Mouse (Mus musculus): ENCODE results near the gene Incenp. TPM values are rescaled to one million over a fixed set of nuclear protein-coding genes. Genes with fewer than 3 reads are reported as not detected.
"Not testable (repeated sequence)": the region's sequence is repeated elsewhere in the genome, so short reads cannot be mapped to it uniquely, and the experiment has no call there.

The Incenp gene
- polyA plus RNA-seq, 1 experiment = 301 TPM

DNA sequence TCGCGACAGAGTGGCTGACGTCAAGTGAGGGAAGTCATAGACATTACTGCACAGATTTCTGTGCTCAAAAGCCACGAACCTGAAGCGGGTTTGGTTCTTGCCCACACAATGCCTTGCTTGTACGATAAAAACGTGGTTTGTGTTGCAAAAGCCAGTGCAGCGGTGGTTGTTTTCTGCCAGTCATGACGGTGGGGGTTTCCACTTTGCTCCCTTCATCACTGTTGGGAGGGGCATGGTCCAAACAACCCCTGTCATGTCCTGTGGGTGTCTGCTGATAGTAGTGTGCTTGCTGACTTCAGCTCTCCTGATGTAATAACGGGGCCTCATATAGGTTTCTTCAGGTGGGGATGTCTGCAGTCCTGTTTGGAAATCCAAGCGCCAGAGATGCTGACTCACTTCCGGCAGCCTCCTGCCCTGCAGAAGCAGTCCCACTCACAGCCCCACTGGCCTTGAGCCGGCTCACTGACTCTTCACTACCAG is 39.5 kb upstream of the Incenp start:
- H3K4me1 ChIP-seq (ENCODE audit: control insufficient read depth, insufficient read depth, low read length) = peaks cover 16% of the 10 kb centered on the region

DNA sequence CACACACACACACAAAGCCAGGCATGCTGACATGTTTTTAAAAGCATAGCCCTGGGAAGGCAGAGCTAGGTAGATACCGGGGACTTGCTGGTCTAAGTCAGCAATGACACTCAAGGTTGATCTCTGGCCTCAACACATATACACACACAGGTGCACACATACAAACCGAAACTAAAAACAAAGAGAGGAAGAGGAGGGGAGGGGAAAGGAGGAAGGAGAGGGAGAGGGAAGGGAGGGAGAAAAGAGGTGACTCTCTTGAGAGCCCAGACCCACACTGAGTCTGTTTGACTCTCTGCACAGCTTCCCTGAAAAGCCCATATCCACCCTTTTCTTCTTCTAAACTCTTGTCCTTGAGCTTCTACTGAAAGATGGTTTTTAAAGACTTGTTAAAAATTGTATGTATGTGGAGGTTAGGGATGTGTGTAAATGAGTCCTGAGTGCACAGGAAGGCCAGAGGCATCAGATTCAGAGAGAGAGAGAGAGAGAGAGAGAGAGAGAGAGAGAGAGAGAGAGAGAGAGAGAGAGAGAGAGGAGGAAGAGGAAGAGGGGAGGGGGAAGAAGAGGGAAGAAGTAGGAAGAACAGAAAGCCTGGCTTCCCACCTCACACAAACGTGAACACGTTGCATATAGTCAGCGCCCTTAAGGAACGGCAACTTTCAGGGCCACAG is 38.9 kb upstream of the Incenp start:
- TF ChIP-seq POLR2A (IDR thresholded peaks at IDR 0.05; ENCODE audit: borderline replicate concordance, control insufficient read depth, low read depth, low read length) = no peak
- no peak for TF ChIP-seq CTCF (IDR thresholded peaks at IDR 0.05; ENCODE audit: control insufficient read depth, insufficient read depth, low read length)
- Histone ChIP-seq H3K4me3 (replicated peaks; ENCODE audit: control insufficient read depth, low read depth, low read length) (peak overlapping the region; percentile 26), H3K4me1 (ENCODE audit: control insufficient read depth, insufficient read depth, low read length) (peaks cover 16% of the 10 kb centered on the region), H3K27ac (ENCODE audit: control insufficient read depth, insufficient read depth, low read depth, low read length, poor library complexity) (peak overlapping the region; percentile 71)
- WGBS = 4% methylated on average over 6 of the region's 6 CpGs

More for the DNA sequence above, 39.5 kb upstream of the Incenp start:
- TF ChIP-seq CTCF (IDR thresholded peaks at IDR 0.05; ENCODE audit: control insufficient read depth, insufficient read depth, low read length) (no peak; the same call in 1 of the 2 replicates), POLR2A (IDR thresholded peaks at IDR 0.05; ENCODE audit: borderline replicate concordance, control insufficient read depth, low read depth, low read length) (no peak)
- peak overlapping the region; percentile 71 for H3K27ac ChIP-seq (ENCODE audit: control insufficient read depth, insufficient read depth, low read depth, low read length, poor library complexity)
- H3K4me3 ChIP-seq (replicated peaks; ENCODE audit: control insufficient read depth, low read depth, low read length) = peak overlapping the region; percentile 26
- 1% methylated on average over 13 of the region's 13 CpGs for WGBS

DNA sequence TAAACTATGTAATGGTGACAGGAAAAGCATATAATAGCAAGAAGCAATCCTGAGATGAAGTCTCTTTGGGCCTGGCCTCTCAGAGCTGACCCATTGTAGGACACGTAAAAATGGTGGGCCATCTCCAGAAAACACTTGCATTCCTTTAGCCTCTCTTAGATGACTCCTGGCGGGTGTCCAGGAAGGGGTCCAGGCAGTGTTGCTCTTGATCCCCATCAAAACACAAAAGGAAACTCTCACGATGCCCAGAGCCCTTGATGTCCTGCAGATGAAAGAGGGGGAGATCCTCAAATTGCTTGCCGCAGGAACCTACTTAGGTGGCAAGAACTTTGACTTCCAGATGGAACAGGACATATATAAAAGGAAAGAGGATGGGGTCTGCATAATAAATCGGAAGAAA is 38.1 kb upstream of the Incenp start:
- H3K27ac ChIP-seq (ENCODE audit: control insufficient read depth, insufficient read depth, low read depth, low read length, poor library complexity) = no peak overlapping the region
- peaks cover 12% of the 10 kb centered on the region; the same call in 1 of the 2 replicates for H3K4me1 ChIP-seq (ENCODE audit: control insufficient read depth, insufficient read depth, low read length)
- TF ChIP-seq POLR2A (IDR thresholded peaks at IDR 0.05; ENCODE audit: borderline replicate concordance, control insufficient read depth, low read depth, low read length) (no peak), CTCF (IDR thresholded peaks at IDR 0.05; ENCODE audit: control insufficient read depth, insufficient read depth, low read length) (no peak)
- WGBS = 83% methylated on average over 5 of the region's 5 CpGs
- no peak overlapping the region for H3K4me3 ChIP-seq (replicated peaks; ENCODE audit: control insufficient read depth, low read depth, low read length)

DNA sequence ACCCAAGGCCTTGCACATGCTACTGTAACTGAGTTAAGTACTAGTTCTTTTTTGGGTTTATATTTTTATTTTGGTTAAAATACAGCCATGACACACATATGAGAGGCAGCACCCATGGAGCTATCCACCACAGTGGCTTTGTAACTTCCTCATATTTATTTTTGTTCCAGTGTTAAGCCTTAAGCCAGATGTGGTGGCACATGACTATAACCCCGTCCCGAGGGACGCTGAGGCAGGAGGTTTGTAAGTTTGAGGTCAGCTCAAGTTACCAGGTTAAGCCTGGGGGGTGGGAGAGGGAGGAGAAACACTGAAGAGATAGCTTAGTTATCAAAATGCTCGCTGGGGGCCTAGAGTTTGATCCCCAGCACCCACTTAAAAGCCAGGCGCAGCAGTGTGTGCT is 37.2 kb upstream of the Incenp start:
- Histone ChIP-seq H3K27ac (ENCODE audit: control insufficient read depth, insufficient read depth, low read depth, low read length, poor library complexity) (peak overlapping the region; percentile 77), H3K4me1 (ENCODE audit: control insufficient read depth, insufficient read depth, low read length) (peaks cover 10% of the 10 kb centered on the region; the same call in 1 of the 2 replicates), H3K4me3 (replicated peaks; ENCODE audit: control insufficient read depth, low read depth, low read length) (no peak overlapping the region)
- no peak for TF ChIP-seq POLR2A (IDR thresholded peaks at IDR 0.05; ENCODE audit: borderline replicate concordance, control insufficient read depth, low read depth, low read length)
- TF ChIP-seq CTCF (IDR thresholded peaks at IDR 0.05; ENCODE audit: control insufficient read depth, insufficient read depth, low read length) = no peak
- 31% methylated on average over 5 of the region's 5 CpGs for WGBS

DNA sequence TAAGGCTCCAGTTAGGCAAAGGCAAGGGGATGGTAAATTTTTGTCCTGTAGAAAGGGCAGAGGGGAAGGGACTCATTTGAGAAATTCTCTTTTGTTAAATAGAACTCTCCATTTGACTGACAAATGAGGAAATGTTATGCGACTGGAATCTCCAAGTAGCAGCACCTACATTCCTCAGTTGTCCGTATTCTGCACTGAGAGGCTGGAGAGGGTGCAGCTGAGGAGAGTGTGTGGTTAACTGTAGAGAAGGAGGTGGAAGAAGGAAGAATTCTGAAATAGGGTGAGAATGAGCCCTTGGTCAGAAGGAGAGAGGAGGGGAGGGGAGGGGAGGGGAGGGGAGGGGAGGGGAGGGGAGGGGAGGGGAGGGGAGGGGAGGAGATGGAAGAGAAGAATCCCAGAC is 34.6 kb upstream of the Incenp start:
- H3K4me3 ChIP-seq (replicated peaks; ENCODE audit: control insufficient read depth, low read depth, low read length) = no peak overlapping the region
- H3K27ac ChIP-seq (ENCODE audit: control insufficient read depth, insufficient read depth, low read depth, low read length, poor library complexity) = no peak overlapping the region
- WGBS = 70% methylated on average over 2 of the region's 2 CpGs
- peaks cover 16% of the 10 kb centered on the region; the same call in 1 of the 2 replicates for H3K4me1 ChIP-seq (ENCODE audit: control insufficient read depth, insufficient read depth, low read length)
- TF ChIP-seq POLR2A (IDR thresholded peaks at IDR 0.05; ENCODE audit: borderline replicate concordance, control insufficient read depth, low read depth, low read length) = no peak
- no peak for TF ChIP-seq CTCF (IDR thresholded peaks at IDR 0.05; ENCODE audit: control insufficient read depth, insufficient read depth, low read length)

DNA sequence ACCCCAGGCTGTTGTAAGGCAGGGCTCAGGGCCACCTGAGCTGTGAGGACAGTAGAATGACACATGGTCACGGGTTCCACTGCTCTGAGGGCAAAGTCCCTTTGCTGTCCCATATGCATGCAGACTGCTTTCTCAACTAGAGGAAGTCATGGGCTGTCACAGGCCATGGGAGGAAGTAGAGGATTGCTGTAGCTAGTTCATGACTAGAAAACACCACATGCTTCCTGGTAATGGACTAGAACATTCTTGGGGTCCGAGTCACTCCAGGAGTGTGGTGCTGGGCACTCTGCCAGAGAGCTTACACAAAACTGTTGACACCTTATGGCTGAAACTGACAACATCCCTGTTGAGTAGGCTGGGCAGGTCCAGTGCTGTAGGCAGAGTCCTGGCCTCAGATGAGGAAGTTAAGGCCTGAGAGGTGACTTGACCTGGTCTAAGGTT is 31.8 kb upstream of the Incenp start:
- WGBS = 13% methylated on average over 2 of the region's 2 CpGs
- H3K4me1 ChIP-seq (ENCODE audit: control insufficient read depth, insufficient read depth, low read length); H3K4me3 ChIP-seq (replicated peaks; ENCODE audit: control insufficient read depth, low read depth, low read length): not testable (repeated sequence)
- H3K27ac ChIP-seq (ENCODE audit: control insufficient read depth, insufficient read depth, low read depth, low read length, poor library complexity) = peak overlapping the region; percentile 68

DNA sequence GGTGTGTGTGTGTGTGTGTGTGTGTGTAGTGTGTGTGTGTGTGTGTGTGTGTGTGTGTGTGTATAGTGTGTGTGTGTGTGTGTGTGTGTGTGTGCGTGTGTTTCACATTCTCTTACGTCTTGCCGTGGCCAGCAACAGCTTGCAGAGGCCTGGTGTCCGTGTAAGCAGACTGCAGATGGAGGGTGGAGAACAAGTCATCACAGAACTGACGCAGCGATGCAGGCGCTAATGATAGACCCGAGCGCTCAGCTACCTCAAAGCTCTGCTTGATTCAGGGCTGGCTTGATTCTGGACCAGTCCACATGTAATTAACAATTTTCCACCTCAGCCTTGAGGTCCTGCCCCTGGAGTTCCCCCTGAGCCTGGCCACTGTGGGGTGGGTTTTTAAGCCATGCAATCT is 28.7 kb upstream of the Incenp start:
- no peak overlapping the region for H3K27ac ChIP-seq (ENCODE audit: control insufficient read depth, insufficient read depth, low read depth, low read length, poor library complexity)
- no peak overlapping the region for H3K4me3 ChIP-seq (replicated peaks; ENCODE audit: control insufficient read depth, low read depth, low read length)
- peaks cover 6% of the 10 kb centered on the region; the same call in 1 of the 2 replicates for H3K4me1 ChIP-seq (ENCODE audit: control insufficient read depth, insufficient read depth, low read length)
- WGBS = 86% methylated on average over 9 of the region's 9 CpGs
- TF ChIP-seq CTCF (IDR thresholded peaks at IDR 0.05; ENCODE audit: control insufficient read depth, insufficient read depth, low read length) (no peak), POLR2A (IDR thresholded peaks at IDR 0.05; ENCODE audit: borderline replicate concordance, control insufficient read depth, low read depth, low read length) (no peak)

DNA sequence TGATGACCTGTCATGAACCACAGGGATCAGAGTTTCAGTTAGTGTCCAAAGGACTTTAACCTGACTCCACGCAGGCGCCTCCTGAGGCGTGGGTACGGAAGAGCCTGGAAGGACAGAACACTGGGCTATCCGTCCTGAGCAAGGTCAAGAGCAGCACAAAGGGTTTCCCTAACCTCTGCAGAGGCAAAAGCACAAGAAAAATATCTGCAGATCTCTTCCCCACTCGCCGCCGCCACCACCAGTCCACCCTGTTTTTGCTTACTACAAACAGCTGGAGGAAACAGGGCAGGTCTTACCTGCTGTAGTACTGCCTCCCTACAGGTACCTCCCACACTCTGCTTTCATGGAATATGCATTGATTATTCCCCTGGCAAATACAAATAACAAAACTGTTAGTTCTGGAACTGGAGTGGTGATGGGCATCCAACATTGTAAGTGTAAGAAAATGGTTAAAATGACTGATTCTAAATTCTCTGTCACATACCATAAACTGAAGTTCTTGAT is 25.5 kb upstream of the Incenp start:
- H3K4me3 ChIP-seq (replicated peaks; ENCODE audit: control insufficient read depth, low read depth, low read length) = no peak overlapping the region
- H3K27ac ChIP-seq (ENCODE audit: control insufficient read depth, insufficient read depth, low read depth, low read length, poor library complexity) = no peak overlapping the region
- 90% methylated on average over 8 of the region's 8 CpGs for WGBS
- TF ChIP-seq POLR2A (IDR thresholded peaks at IDR 0.05; ENCODE audit: borderline replicate concordance, control insufficient read depth, low read depth, low read length) = no peak
- TF ChIP-seq CTCF (IDR thresholded peaks at IDR 0.05; ENCODE audit: control insufficient read depth, insufficient read depth, low read length) = no peak
- no peaks in the 10 kb centered on the region; the same call in 1 of the 2 replicates for H3K4me1 ChIP-seq (ENCODE audit: control insufficient read depth, insufficient read depth, low read length)
